Mouse (Mus musculus): Measurements from ENCODE around the gene Srsf9. TPM values are rescaled to one million over a fixed set of nuclear protein-coding genes. Genes with fewer than 3 reads are reported as not detected.

Srsf9 gene
- polyA plus RNA-seq, 1 experiment from 2014 or later, result 129 TPM

GRCm38 (mm10) chr5:115333626-115334025 is 6.6 kb downstream of the Srsf9 start:
- no peak overlapping the region for H3K4me3 ChIP-seq (ENCODE audit: low read depth, low read length)
- ATAC-seq (ENCODE audit: low FRiP score, low TSS enrichment) (no peak), DNase-seq (ENCODE audit: low spot score) (no peak)
- peaks cover 25% of the 10 kb centered on the region for H3K36me3 ChIP-seq (ENCODE audit: control insufficient read depth, insufficient read depth, low read length)
- TF ChIP-seq EP300 (optimal IDR thresholded peaks at IDR 0.05) (no peak), CTCF (IDR thresholded peaks at IDR 0.05; ENCODE audit: low read depth) (no peak)
- H3K9me3 ChIP-seq (ENCODE audit: control insufficient read depth, low read length), result no peaks in the 10 kb centered on the region
- H3K27ac ChIP-seq (replicated peaks), result no peak overlapping the region
- H3K9ac ChIP-seq (ENCODE audit: low read length), result no peak overlapping the region
- WGBS, result 57% methylated on average over 3 of the region's 3 CpGs
- H3K27me3 ChIP-seq (ENCODE audit: control insufficient read depth, insufficient read depth, low read length), result no peaks in the 10 kb centered on the region
- H3K4me2 ChIP-seq (replicated peaks; ENCODE audit: low read depth), result no peak overlapping the region
- no peaks in the 10 kb centered on the region for H3K4me1 ChIP-seq (replicated peaks; ENCODE audit: control insufficient read depth, insufficient read depth)

- WGBS, result 16% methylated on average over 7 of the region's 7 CpGs
- TF ChIP-seq CTCF (IDR thresholded peaks at IDR 0.05; ENCODE audit: low read depth), result no peak
- no peak for TF ChIP-seq EP300 (optimal IDR thresholded peaks at IDR 0.05)
- DNase-seq (ENCODE audit: low spot score) (no peak), ATAC-seq (ENCODE audit: low FRiP score, low TSS enrichment) (no peak)
- Histone ChIP-seq H3K27me3 (ENCODE audit: control insufficient read depth, insufficient read depth, low read length) (no peaks in the 10 kb centered on the region), H3K36me3 (ENCODE audit: control insufficient read depth, insufficient read depth, low read length) (peaks cover 5% of the 10 kb centered on the region), H3K9ac (ENCODE audit: low read length) (peak overlapping the region; percentile 92; the same call in 1 of the 2 replicates), H3K4me1 (replicated peaks; ENCODE audit: control insufficient read depth, insufficient read depth) (no peaks in the 10 kb centered on the region), H3K27ac (replicated peaks) (no peak overlapping the region), H3K9me3 (ENCODE audit: control insufficient read depth, low read length) (no peaks in the 10 kb centered on the region), H3K4me2 (replicated peaks; ENCODE audit: low read depth) (peak overlapping the region; percentile 92), H3K4me3 (ENCODE audit: low read depth, low read length) (peak overlapping the region; percentile 91)
These were observed 13.0 kb downstream of the Srsf9 start for GRCm38 (mm10) chr5:115340007-115340406.

- Histone ChIP-seq H3K9me3 (ENCODE audit: control insufficient read depth, low read length) (no peaks in the 10 kb centered on the region), H3K4me1 (replicated peaks; ENCODE audit: control insufficient read depth, insufficient read depth) (no peaks in the 10 kb centered on the region), H3K27ac (replicated peaks) (peak within 1 kb of the TSS; percentile 78), H3K9ac (ENCODE audit: low read length) (peak within 1 kb of the TSS; percentile 92), H3K36me3 (ENCODE audit: control insufficient read depth, insufficient read depth, low read length) (peaks cover 7% of the 10 kb centered on the region), H3K27me3 (ENCODE audit: control insufficient read depth, insufficient read depth, low read length) (no peaks in the 10 kb centered on the region), H3K4me3 (ENCODE audit: low read depth, low read length) (peak within 1 kb of the TSS; percentile 91), H3K4me2 (replicated peaks; ENCODE audit: low read depth) (peak within 1 kb of the TSS; percentile 92)
- TF ChIP-seq CTCF (IDR thresholded peaks at IDR 0.05; ENCODE audit: low read depth) (peak; percentile 11; the same call in 1 of the 2 replicates), EP300 (optimal IDR thresholded peaks at IDR 0.05) (no peak)
- DNase-seq (ENCODE audit: low spot score) (peak; percentile 92), ATAC-seq (ENCODE audit: low FRiP score, low TSS enrichment) (peak; percentile 93)
- under 1% methylated on average over 58 of the region's 62 CpGs for WGBS
These were observed 13.8 kb downstream of the Srsf9 start, which contains the start of the genes Gatc and Triap1 for GRCm38 (mm10) chr5:115340577-115341313. Gene Gatc, minus strand, starts transcription at chr5:115341178. Gene Triap1, plus strand, starts transcription at chr5:115341225.

GRCm38 (mm10) chr5:115341314-115342165 is 14.6 kb downstream of the Srsf9 start:
- peak overlapping the region; percentile 78 for H3K27ac ChIP-seq (replicated peaks)
- no peaks in the 10 kb centered on the region for H3K27me3 ChIP-seq (ENCODE audit: control insufficient read depth, insufficient read depth, low read length)
- H3K4me3 ChIP-seq (ENCODE audit: low read depth, low read length), result peak overlapping the region; percentile 91
- DNase-seq (ENCODE audit: low spot score) (no peak), ATAC-seq (ENCODE audit: low FRiP score, low TSS enrichment) (peak; percentile 53; the same call in 1 of the 2 replicates)
- peak overlapping the region; percentile 92 for H3K9ac ChIP-seq (ENCODE audit: low read length)
- H3K36me3 ChIP-seq (ENCODE audit: control insufficient read depth, insufficient read depth, low read length), result peaks cover 4% of the 10 kb centered on the region; the same call in 1 of the 2 replicates
- no peaks in the 10 kb centered on the region for H3K9me3 ChIP-seq (ENCODE audit: control insufficient read depth, low read length)
- H3K4me2 ChIP-seq (replicated peaks; ENCODE audit: low read depth), result peak overlapping the region; percentile 92
- 9% methylated on average over 36 of the region's 36 CpGs for WGBS
- no peaks in the 10 kb centered on the region for H3K4me1 ChIP-seq (replicated peaks; ENCODE audit: control insufficient read depth, insufficient read depth)
- TF ChIP-seq EP300 (optimal IDR thresholded peaks at IDR 0.05), result no peak
- no peak; the same call in 1 of the 2 replicates for TF ChIP-seq CTCF (IDR thresholded peaks at IDR 0.05; ENCODE audit: low read depth)

GRCm38 (mm10) chr5:115347564-115347963 is 20.6 kb downstream of the Srsf9 start:
- H3K9me3 ChIP-seq (ENCODE audit: control insufficient read depth, low read length), result no peaks in the 10 kb centered on the region
- H3K27me3 ChIP-seq (ENCODE audit: control insufficient read depth, insufficient read depth, low read length), result no peaks in the 10 kb centered on the region
- no peak overlapping the region for H3K27ac ChIP-seq (replicated peaks)
- H3K4me1 ChIP-seq (replicated peaks; ENCODE audit: control insufficient read depth, insufficient read depth), result no peaks in the 10 kb centered on the region; the same call in 1 of the 2 replicates
- peak overlapping the region; percentile 73 for H3K4me3 ChIP-seq (ENCODE audit: low read depth, low read length)
- 0 out of 2 replicates have a peak overlapping the region, but pooled peaks have one; percentile 76 for H3K9ac ChIP-seq (ENCODE audit: low read length)
- H3K36me3 ChIP-seq (ENCODE audit: control insufficient read depth, insufficient read depth, low read length), result peaks cover 4% of the 10 kb centered on the region; the same call in 1 of the 2 replicates
- TF ChIP-seq EP300 (optimal IDR thresholded peaks at IDR 0.05), result no peak
- TF ChIP-seq CTCF (IDR thresholded peaks at IDR 0.05; ENCODE audit: low read depth), result peak; percentile 88
- DNase-seq (ENCODE audit: low spot score) (peak; percentile 88), ATAC-seq (ENCODE audit: low FRiP score, low TSS enrichment) (peak; percentile 63)
- WGBS, result under 1% methylated on average over 5 of the region's 5 CpGs
- peak overlapping the region; percentile 86 for H3K4me2 ChIP-seq (replicated peaks; ENCODE audit: low read depth)

Data from stomach, postnatal 0 days (tissue).